Mouse (Mus musculus): ENCODE results near the gene Gm44805. TPM values are rescaled to one million over a fixed set of nuclear protein-coding genes. Genes with fewer than 3 reads are reported as not detected.

The Gm44805 gene
- polyA plus RNA-seq, 1 experiment from 2014 or later: not detected

- Histone ChIP-seq H3K9me3 (no peaks in the 10 kb centered on the region), H3K4me3 (replicated peaks) (no peak overlapping the region), H3K9ac (no peak overlapping the region), H3K4me1 (peaks cover 11% of the 10 kb centered on the region), H3K4me2 (0 out of 2 replicates have a peak overlapping the region, but pooled peaks have one; percentile 6), H3K27me3 (0 out of 2 replicates have a peak, but pooled peaks cover 5% of the 10 kb centered on the region), H3K27ac (no peak overlapping the region), H3K36me3 (replicated peaks) (no peaks in the 10 kb centered on the region)
- ATAC-seq (ENCODE audit: low FRiP score): peak; percentile 65; the same call in 1 of the 2 replicates
- 11% methylated on average over 10 of the region's 10 CpGs for WGBS
These were observed 12.1 kb downstream of the Gm44805 start for GRCm38 (mm10) chr7:19668947-19669721.

- no peak for ATAC-seq (ENCODE audit: low FRiP score)
These were observed 13.8 kb downstream of the Gm44805 start for GRCm38 (mm10) chr7:19667434-19667833.

GRCm38 (mm10) chr7:19666750-19667149, 14.5 kb downstream of the Gm44805 start:
- no peaks in the 10 kb centered on the region for H3K9me3 ChIP-seq
- H3K9ac ChIP-seq: no peak overlapping the region
- H3K4me1 ChIP-seq: peaks cover 29% of the 10 kb centered on the region
- no peak overlapping the region for H3K27ac ChIP-seq
- no peak for ATAC-seq (ENCODE audit: low FRiP score)
- H3K4me2 ChIP-seq: no peak overlapping the region
- H3K36me3 ChIP-seq (replicated peaks): peaks cover 11% of the 10 kb centered on the region
- 0 out of 2 replicates have a peak, but pooled peaks cover 5% of the 10 kb centered on the region for H3K27me3 ChIP-seq
- WGBS: 66% methylated on average over 3 of the region's 3 CpGs
- no peak overlapping the region for H3K4me3 ChIP-seq (replicated peaks)

More at GRCm38 (mm10) chr7:19667434-19667833, 13.8 kb downstream of the Gm44805 start:
- no peak overlapping the region for H3K4me2 ChIP-seq
- no peak overlapping the region for H3K27ac ChIP-seq
- H3K36me3 ChIP-seq (replicated peaks): peaks cover 4% of the 10 kb centered on the region; the same call in 1 of the 2 replicates
- H3K27me3 ChIP-seq: 0 out of 2 replicates have a peak, but pooled peaks cover 5% of the 10 kb centered on the region
- H3K9me3 ChIP-seq: no peaks in the 10 kb centered on the region
- H3K4me3 ChIP-seq (replicated peaks): no peak overlapping the region
- no peak overlapping the region for H3K9ac ChIP-seq
- peaks cover 27% of the 10 kb centered on the region for H3K4me1 ChIP-seq
- 86% methylated on average over 2 of the region's 2 CpGs for WGBS

- WGBS: under 1% methylated on average over 62 of the region's 63 CpGs
- Histone ChIP-seq H3K4me3 (replicated peaks) (peak within 1 kb of the TSS; percentile 100), H3K4me2 (peak within 1 kb of the TSS; percentile 86), H3K9ac (peak within 1 kb of the TSS; percentile 99), H3K27ac (peak within 1 kb of the TSS; percentile 93), H3K4me1 (peaks cover 29% of the 10 kb centered on the region), H3K36me3 (replicated peaks) (peaks cover 20% of the 10 kb centered on the region), H3K9me3 (no peaks in the 10 kb centered on the region), H3K27me3 (0 out of 2 replicates have a peak, but pooled peaks cover 5% of the 10 kb centered on the region)
- peak; percentile 91 for ATAC-seq (ENCODE audit: low FRiP score)
These were observed 16.0 kb downstream of the Gm44805 start, which contains the start of gene Clptm1 for GRCm38 (mm10) chr7:19664955-19665841. Clptm1 (minus strand) TSS chr7:19665033.

- Histone ChIP-seq H3K27ac (peak overlapping the region; percentile 93), H3K4me3 (replicated peaks) (peak overlapping the region; percentile 100), H3K27me3 (0 out of 2 replicates have a peak, but pooled peaks cover 5% of the 10 kb centered on the region), H3K9ac (peak overlapping the region; percentile 99), H3K4me1 (peaks cover 29% of the 10 kb centered on the region), H3K4me2 (peak overlapping the region; percentile 86), H3K36me3 (replicated peaks) (peaks cover 25% of the 10 kb centered on the region), H3K9me3 (no peaks in the 10 kb centered on the region)
- WGBS: under 1% methylated on average over 37 of the region's 37 CpGs
- ATAC-seq (ENCODE audit: low FRiP score): peak; percentile 68
These were observed 16.7 kb downstream of the Gm44805 start for GRCm38 (mm10) chr7:19664455-19664954.

- Histone ChIP-seq H3K4me1 (peaks cover 26% of the 10 kb centered on the region), H3K9me3 (no peaks in the 10 kb centered on the region), H3K36me3 (replicated peaks) (peaks cover 28% of the 10 kb centered on the region), H3K9ac (peak overlapping the region; percentile 99), H3K27ac (no peak overlapping the region), H3K27me3 (0 out of 2 replicates have a peak, but pooled peaks cover 5% of the 10 kb centered on the region), H3K4me2 (peak overlapping the region; percentile 86), H3K4me3 (replicated peaks) (peak overlapping the region; percentile 100)
- WGBS: 22% methylated on average over 8 of the region's 8 CpGs
- ATAC-seq (ENCODE audit: low FRiP score): no peak
These were observed 17.3 kb downstream of the Gm44805 start for GRCm38 (mm10) chr7:19663940-19664339.

- ATAC-seq (ENCODE audit: low FRiP score): no peak
- Histone ChIP-seq H3K4me2 (no peak overlapping the region), H3K27me3 (no peaks in the 10 kb centered on the region), H3K9ac (no peak overlapping the region), H3K27ac (no peak overlapping the region), H3K4me1 (no peaks in the 10 kb centered on the region), H3K9me3 (no peaks in the 10 kb centered on the region), H3K36me3 (replicated peaks) (peaks cover 76% of the 10 kb centered on the region), H3K4me3 (replicated peaks) (no peak overlapping the region)
- WGBS: 92% methylated on average over 2 of the region's 2 CpGs
These were observed 28.6 kb downstream of the Gm44805 start for GRCm38 (mm10) chr7:19652614-19653013.

- no peak overlapping the region for H3K27ac ChIP-seq
- no peak for ATAC-seq (ENCODE audit: low FRiP score)
- H3K4me2 ChIP-seq: no peak overlapping the region
- H3K4me3 ChIP-seq (replicated peaks): no peak overlapping the region
- 93% methylated on average over 6 of the region's 6 CpGs for whole genome bisulfite sequencing
- no peaks in the 10 kb centered on the region for H3K4me1 ChIP-seq
- H3K9ac ChIP-seq: no peak overlapping the region
- no peaks in the 10 kb centered on the region for H3K9me3 ChIP-seq
- no peaks in the 10 kb centered on the region for H3K27me3 ChIP-seq
- H3K36me3 ChIP-seq (replicated peaks): peaks cover 86% of the 10 kb centered on the region
These were observed 30.0 kb downstream of the Gm44805 start for GRCm38 (mm10) chr7:19651063-19651786.

GRCm38 (mm10) chr7:19641223-19641622, 40.0 kb downstream of the Gm44805 start:
- Histone ChIP-seq H3K4me1 (no peaks in the 10 kb centered on the region), H3K36me3 (replicated peaks) (peaks cover 98% of the 10 kb centered on the region), H3K9me3 (no peaks in the 10 kb centered on the region), H3K27me3 (no peaks in the 10 kb centered on the region), H3K9ac (no peak overlapping the region), H3K27ac (no peak overlapping the region), H3K4me3 (replicated peaks) (no peak overlapping the region), H3K4me2 (no peak overlapping the region)
- WGBS: 93% methylated on average over 4 of the region's 4 CpGs
- ATAC-seq (ENCODE audit: low FRiP score): no peak

GRCm38 (mm10) chr7:19635074-19635827, 46.0 kb downstream of the Gm44805 start:
- H3K27ac ChIP-seq: no peak overlapping the region
- H3K4me2 ChIP-seq: no peak overlapping the region
- no peaks in the 10 kb centered on the region for H3K27me3 ChIP-seq
- no peak for ATAC-seq (ENCODE audit: low FRiP score)
- H3K9ac ChIP-seq: no peak overlapping the region
- H3K36me3 ChIP-seq (replicated peaks): peaks cover 85% of the 10 kb centered on the region
- H3K9me3 ChIP-seq: no peaks in the 10 kb centered on the region
- no peak overlapping the region for H3K4me3 ChIP-seq (replicated peaks)
- no peaks in the 10 kb centered on the region for H3K4me1 ChIP-seq
- WGBS: 88% methylated on average over 11 of the region's 11 CpGs

- no peaks in the 10 kb centered on the region for H3K27me3 ChIP-seq
- WGBS: 92% methylated on average over 2 of the region's 2 CpGs
- H3K36me3 ChIP-seq (replicated peaks): peaks cover 78% of the 10 kb centered on the region
- ATAC-seq (ENCODE audit: low FRiP score): no peak
- H3K4me1 ChIP-seq: peaks cover 3% of the 10 kb centered on the region; the same call in 1 of the 2 replicates
- H3K4me2 ChIP-seq: no peak overlapping the region
- no peaks in the 10 kb centered on the region for H3K9me3 ChIP-seq
- H3K4me3 ChIP-seq (replicated peaks): no peak overlapping the region
- no peak overlapping the region for H3K9ac ChIP-seq
- H3K27ac ChIP-seq: no peak overlapping the region
These were observed 46.6 kb downstream of the Gm44805 start for GRCm38 (mm10) chr7:19634591-19634990.

All from forebrain, embryonic 12.5 days (tissue).